Mouse (Mus musculus): ENCODE data around the gene Hist1h2be. TPM values are rescaled to one million over a fixed set of nuclear protein-coding genes. Genes with fewer than 3 reads are reported as not detected.
A peak's percentile ranks its signal among the peaks of the same experiment; 100 is the strongest.
"Not testable (repeated sequence)": the region's sequence is repeated elsewhere in the genome, so short reads cannot be mapped to it uniquely, and the experiment has no call there.

The Hist1h2be gene
- total RNA-seq, 2 experiments from 2014 or later = 12.1 to 13.4 TPM

DNA sequence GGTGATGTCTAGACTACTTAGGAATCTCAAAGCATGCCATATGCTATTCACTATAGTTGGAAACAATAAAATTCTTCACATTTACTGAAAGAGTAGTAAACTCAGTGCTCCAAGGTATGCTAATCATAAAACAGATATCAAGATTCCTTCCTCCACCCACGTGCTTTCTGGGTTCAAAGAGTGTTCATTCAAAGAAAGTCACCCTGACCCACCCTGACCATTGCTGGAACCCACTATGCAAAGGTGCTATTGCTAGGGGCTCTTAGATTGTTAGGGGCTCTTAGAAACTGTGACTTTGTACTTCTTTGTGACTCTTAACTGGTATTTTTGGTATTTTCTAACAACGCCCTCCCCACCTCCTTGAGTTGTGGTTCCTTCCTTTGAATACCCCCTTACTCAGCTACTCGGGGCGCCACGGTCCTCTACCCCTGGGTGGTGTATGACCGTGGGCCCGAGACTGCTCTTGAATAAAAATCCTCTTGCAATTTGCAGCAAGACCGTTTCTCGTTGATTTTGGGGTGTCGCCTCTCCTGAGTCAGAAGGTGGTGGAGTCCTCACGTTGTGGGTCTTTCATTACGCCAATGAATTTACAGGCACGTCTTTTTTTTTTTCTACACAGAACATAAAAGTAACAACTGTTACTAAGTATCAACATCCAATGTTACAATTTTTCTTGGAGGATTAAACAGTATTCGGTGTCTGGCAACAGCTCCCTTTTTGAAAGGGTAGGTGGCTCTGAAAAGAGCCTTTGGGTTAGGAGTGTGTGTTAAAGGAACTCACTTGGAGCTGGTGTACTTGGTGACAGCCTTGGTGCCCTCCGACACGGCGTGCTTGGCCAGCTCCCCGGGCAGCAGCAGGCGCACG, 47.7 kb downstream of the Hist1h2be start:
- DNase-seq = not testable (repeated sequence)

DNA sequence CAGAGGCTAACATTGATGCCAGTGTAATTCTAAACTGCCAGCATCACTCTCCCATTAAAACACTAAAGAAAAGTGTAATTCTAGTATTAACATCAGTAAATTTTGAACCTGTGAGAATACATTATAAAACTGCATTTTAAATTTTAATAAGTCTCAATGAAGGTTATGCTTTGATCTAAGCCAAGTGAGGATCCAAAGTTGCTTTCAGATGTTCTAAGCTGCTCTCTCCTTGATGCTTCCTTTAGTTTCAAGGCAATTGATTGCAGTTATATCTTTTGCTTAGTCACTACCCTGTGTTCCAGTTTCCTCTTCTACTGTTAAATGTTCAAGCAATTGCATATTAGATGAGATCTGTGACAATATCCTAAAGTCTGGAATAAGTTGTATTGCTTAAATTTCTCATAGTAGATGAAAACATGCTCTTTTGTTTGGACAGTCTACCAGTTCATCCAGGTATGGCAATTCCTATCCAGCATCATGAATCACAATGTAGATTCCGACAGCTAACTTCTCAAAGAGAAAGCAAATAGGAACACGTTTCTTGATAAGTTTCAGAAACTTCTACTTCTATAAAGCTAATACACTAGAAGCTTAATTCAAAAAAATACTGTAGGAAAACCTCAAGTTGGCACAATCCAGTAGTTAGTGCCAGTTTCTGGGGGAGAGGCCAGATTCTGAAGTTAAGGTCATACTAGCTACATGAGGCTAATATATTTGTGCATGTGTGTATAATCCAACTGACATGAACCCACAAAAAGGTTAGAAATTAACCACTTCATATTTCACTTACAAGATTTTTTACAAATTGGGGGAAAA, 48.5 kb downstream of the Hist1h2be start:
- no peak for DNase-seq

- not testable (repeated sequence) for DNase-seq
These were observed 49.3 kb downstream of the Hist1h2be start for GRCm38 (mm10) chr13:23571504-23572217.

DNA sequence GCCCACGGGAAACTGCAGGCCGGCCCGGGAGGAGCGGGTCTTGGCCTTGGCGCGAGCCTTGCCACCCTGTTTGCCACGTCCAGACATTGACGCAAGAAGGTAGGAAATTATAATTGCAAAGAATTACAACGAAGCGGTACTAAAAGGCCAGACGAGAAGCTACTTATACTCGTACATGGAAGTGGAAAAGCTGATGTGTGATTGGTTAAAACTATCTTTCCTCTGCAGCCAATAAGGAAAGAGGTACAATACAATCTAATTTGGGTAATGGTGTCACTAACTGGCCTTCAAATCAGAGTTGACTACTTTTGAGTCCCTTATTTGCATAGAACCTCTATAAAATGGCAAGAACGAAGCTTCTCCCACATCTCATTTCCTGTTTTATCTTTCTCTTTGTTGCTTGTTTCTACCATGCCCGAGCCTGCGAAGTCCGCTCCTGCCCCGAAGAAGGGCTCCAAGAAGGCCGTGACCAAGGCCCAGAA, 49.9 kb downstream of the Hist1h2be start, which contains the start of the genes Hist1h2ae and Hist1h2bg:
Gene Hist1h2ae (minus strand): TSS at position 199 of the 482 bp plus-strand sequence.
Gene Hist1h2bg (plus strand): TSS at position 375 of the 482 bp plus-strand sequence.
- peak; percentile 53 for DNase-seq

DNA sequence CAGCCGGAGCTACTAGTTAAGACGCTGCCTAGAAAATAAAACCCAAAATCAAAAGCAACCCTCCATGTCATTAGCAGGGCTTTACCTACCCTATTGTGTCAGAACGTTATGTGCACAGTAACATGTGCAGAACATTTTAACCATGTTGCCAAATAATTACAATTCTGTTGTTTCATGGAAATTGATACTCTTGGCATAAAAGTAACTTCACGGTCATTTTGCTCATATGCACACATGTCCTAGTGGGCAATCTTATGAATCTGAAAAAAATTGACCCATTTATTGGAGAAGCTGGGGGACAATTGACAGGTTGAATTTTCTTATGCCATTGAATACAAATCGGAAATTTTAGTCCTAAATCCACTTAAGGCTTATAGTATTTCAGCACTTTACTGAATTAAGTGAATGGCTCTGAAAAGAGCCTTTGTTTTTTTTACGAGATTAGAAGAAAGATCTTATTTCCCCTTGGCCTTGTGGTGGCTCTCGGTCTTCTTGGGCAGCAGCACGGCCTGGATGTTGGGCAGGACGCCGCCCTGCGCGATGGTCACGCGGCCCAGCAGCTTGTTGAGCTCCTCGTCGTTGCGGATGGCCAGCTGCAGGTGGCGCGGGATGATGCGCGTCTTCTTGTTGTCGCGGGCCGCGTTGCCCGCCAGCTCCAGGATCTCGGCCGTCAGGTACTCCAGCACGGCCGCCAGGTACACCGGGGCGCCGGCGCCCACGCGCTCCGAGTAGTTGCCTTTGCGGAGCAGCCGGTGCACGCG, 50.5 kb downstream of the Hist1h2be start:
- not testable (repeated sequence) for DNase-seq

GRCm38 (mm10) chr13:23564482-23564881, 56.4 kb downstream of the Hist1h2be start:
- DNase-seq = no peak

DNA sequence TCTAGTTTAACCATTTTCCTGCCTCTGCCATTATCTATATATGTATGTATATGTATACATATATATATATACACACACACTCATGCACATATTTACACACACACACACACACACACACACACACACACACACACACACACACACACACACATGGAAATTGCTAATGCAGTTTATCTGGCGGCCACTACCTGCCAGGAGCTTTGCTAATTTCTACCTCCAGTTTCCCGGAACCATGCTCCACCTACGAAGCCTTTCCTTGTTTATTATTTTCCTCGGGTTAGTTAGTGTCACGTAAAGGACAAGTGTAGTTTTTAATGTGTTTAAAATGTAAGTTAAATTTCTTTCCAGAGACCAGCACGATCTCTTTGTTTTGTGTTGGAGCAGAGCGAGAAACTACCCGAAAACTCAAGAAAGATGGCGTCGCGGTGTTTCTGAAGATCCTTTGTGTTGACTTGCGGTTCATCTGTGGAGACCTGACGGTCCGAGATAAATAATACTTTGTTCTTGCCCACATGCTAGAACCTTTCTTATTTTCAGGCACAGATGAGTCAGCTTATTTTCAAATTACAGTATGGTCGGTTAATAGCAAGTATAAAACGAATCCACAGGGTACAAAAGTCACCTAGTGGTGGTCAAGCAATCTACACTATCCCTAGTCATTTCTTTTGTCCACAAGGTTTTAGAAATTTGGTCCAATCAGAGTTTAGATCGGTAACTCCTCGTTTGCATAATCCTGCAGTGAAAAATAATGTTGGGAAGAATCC, 58.0 kb downstream of the Hist1h2be start:
- DNase-seq = no peak

DNA sequence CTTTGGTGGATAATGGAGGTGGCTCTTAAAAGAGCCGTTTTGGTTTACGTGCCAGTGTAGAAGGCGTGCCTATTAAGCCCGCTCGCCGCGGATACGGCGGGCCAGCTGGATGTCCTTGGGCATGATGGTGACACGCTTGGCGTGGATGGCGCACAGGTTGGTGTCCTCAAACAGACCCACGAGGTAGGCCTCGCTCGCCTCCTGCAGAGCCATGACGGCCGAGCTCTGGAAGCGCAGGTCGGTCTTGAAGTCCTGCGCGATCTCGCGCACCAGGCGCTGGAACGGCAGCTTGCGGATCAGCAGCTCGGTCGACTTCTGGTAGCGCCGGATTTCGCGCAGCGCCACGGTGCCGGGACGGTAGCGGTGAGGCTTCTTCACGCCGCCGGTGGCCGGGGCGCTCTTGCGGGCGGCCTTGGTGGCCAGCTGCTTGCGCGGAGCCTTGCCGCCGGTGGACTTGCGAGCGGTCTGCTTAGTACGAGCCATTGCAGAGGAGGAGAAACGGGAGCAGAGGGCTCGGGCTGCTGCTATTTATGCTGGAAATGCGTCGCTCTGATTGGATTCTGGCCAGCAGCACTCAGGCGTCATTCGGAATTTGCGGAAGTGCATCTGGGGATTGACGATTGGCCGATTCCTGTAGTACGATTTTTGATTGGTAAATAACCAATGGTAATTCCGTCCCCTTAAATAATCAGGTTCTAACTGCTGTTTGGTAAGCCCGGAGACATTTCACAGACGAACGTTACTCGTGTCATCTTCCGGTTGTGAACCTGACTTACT, 58.9 kb downstream of the Hist1h2be start, which contains the start of gene Hist1h3e:
Gene Hist1h3e (minus strand): TSS at position 487 of the 777 bp plus-strand sequence.
- DNase-seq = peak; percentile 91 to 92

DNA sequence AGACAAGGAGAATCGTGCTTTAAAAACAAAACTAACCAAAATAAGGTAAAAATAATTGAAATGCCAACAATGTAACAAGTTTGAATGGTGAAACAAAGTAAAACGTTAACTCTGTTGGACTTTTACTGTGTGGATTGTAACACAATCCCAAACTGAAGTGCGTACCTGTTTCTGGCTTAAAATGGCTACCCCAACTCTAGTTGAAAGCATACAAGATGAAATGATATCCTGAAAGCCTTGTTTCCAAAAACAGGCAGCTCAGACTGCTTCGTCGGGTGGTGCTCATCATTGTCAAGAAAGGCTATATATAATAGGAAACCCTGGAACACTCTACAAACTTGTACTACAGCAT, 59.4 kb downstream of the Hist1h2be start:
- not testable (repeated sequence) for DNase-seq

GRCm38 (mm10) chr13:23560699-23561098, 60.2 kb downstream of the Hist1h2be start:
- DNase-seq = not testable (repeated sequence)

DNA sequence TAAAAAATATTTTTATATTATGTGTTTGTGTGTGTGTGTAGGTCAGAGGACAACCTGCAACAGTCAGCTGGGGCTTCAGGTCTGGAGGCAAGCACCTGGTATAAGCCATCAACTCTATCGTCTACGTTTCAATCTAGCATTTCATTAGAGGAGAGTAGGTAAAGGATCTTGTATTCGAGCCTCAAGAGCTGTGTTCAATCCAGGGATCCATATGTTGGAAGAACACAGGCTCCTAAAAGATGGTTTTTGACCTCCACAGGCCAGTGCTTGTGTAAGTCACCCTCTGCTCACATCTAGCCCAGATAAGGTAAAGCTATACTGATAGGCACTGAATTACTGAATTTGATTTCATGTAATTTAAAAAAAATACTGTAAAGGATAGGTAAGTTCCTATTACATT, 64.0 kb downstream of the Hist1h2be start:
- no peak for DNase-seq

GRCm38 (mm10) chr13:23555839-23556416, 65.0 kb downstream of the Hist1h2be start:
- DNase-seq = peak; percentile 45 to 61

DNA sequence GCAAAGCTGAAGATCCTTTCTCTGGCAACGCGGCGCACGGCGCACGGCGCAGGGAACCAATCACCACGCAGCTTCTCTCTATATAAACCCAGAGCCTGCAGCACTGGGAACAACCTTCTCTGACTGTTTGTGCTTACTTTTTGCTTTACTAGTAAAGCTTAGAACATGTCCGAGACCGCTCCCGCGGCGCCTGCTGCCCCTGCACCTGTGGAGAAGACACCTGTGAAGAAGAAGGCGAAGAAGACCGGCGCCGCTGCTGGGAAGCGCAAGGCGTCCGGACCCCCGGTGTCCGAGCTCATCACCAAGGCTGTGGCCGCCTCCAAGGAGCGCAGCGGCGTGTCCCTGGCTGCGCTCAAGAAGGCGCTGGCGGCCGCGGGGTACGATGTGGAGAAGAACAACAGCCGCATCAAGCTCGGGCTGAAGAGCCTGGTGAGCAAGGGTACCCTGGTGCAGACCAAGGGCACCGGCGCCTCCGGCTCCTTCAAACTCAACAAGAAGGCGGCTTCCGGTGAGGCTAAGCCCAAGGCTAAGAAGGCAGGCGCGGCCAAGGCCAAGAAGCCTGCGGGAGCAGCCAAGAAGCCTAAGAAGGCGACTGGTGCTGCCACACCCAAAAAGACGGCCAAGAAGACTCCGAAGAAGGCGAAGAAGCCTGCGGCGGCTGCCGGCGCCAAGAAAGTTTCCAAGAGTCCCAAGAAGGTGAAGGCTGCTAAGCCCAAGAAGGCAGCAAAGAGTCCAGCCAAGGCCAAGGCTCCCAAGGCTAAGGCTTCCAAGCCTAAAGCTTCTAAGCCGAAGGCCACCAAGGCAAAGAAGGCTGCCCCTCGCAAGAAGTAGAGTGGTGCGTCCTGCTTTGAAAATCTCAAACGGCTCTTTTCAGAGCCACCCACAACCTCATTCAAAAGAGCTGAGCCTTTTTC, 65.7 kb downstream of the Hist1h2be start:
- DNase-seq = peak; percentile 80 to 81

DNA sequence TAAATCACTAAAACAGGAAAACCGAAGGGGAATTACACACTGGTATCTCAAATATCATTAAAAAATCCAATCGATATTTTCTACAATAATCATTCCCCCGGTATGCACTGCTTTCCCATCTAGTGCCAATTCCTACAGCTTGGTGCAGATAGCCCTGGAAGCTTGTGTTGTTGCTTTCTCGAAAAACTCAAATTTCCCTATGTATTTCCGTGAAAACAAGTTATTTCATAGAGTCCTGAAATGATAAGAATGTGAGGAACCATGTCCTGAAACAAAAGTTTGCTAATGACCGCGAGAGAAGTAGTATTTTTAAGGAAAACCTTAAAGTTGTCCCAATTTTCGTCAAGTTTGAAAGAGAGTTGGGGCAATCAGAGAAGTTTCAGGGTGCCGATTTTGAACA, 66.5 kb downstream of the Hist1h2be start:
- DNase-seq = no peak

GRCm38 (mm10) chr13:23552962-23553361, 68.0 kb downstream of the Hist1h2be start, which contains the start of gene Hist1h1d:
TSS of gene Hist1h1d (plus strand) at chr13:23553262.
- DNase-seq = no peak

DNA sequence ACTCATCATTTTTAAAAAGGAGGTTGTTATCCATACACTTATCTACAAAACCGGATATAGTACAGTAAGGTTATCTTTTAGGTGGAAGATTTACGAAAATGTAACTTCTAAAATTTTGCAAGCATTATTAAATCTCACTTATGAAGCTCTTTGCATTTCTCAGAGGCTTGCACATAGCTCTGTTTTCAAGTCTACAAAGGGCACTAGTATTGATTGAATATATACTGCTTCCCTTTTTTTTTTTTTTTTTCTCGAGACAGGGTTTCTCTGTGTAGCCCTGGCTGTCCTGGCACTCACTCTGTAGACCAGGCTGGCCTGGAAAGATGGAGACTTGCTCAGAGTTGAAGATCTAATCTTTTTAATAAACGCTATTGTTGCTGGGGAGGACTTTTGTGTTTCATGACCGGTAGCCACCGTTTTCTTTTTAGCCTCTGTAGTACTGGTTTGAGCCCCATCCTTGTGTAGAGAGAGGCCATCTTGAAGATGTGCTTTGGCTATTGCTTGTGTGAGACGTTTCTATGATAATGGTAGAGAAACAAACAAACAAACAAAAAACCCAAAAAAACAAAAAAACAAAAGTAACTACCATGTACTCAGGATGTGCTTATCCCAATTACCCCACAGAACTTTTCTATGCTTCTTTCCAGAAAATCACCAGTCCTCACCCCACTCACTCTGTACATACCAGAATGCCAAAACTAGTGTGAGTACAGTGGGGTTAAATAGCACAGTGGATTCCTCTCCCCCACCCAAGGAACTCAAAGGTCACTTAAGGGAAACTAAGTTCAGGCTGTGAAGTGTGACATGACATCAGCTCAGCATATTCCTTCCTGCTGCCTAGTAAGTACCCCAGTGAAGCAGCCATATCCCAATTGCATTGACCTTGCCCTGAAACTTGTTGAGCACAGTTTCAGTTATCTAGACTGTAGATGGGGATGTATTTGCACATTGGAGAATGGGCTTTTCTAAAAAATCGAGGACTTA, 68.7 kb downstream of the Hist1h2be start:
- no peak for DNase-seq

Measured in adrenal gland, postnatal 36 days (tissue).